Mouse (Mus musculus) liver, adult (tissue): ENCODE measurements around the gene Cers3.

Experiments used
- GATA4 ChIP-seq: IDR thresholded peaks from 2 replicates; pipeline ENCODE4 v1.6.1; 2014; ENCODE audit warnings: mild to moderate bottlenecking, low read length; ENCODE audit not compliant: insufficient replicate concordance

Cers3 gene

DNA sequence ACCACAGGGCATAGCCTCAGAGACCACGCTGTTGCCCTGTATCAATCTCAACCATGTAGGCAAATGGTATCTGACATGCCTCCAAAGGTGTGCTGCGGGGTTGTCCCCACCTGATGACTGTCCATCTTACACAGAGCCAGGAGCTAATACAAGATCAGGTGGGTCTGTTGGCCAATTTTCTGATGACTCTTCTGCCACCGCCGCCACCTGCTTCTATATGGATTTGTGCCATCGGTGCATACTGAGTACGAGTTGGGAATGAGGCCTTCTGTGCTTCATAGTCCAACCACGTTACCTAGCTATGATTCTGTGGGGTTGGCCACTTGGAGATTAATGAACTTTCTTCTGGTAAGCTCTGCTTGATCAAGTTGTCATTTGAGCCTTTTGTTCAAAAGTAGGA is 67.1 kb downstream of the Cers3 start:
- TF ChIP-seq GATA4: no peak

DNA sequence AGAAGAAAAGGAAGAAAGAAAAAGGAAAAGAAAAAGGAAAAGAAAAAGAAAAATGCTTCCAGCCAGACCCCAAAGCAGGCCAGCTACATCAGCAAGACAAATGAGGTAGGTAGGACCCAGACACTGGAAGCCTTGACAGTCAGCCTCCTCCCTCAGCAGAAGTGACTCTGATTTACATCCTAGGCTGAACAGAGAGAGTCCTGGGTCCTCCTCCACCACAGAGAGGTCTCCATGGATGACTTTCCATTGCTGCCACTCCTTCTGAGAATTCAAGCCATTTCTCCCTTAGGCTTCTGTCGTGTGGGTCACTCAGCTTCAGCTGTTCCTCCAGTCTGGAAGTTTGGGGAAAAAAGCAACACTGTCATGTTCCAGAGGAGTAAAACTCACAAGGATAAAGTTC is 68.0 kb downstream of the Cers3 start:
- no peak for TF ChIP-seq GATA4

DNA sequence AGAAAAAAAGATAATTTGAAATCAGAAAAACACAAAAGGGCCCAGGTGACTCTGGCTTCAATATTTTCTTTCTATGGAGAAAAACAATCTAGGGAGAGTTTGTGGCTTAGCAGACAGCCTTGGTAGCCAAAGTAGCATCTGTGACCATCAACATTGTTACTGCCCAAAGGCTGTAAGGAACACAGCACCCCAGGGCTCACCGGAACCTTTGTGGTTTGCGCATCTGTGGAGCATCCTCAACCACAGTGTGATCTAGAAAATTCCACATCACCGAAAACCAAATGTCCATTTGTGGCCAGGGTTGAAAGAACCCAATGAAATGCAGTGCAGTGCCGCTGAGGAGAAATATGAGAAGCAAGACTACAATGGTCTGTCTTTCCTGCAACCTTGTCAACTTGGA is 69.0 kb downstream of the Cers3 start:
- TF ChIP-seq GATA4: no peak

- TF ChIP-seq GATA4: no peak
Observed at GRCm38 (mm10) chr7:66812737-66813136, 69.4 kb downstream of the Cers3 start.

DNA sequence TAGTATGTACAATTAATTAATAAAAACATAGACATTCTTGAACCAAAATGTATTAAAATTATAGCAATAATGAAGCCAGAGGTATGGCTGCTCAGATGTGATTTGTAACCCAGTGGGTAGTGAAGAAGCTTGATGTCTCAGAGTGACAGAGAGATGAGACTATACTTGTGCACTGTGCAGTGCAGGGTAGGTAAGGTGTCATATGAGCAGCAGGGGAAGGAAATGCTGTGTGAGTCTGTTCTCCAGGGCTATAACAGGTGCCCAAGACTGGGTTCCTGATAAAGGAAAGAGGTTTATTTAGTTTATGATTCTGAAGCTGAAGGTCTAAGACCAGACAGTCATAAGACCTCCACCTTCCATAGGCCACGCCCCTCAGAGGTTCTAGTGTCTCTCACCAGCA is 69.9 kb downstream of the Cers3 start:
- TF ChIP-seq GATA4: no peak

- TF ChIP-seq GATA4: no peak
Observed at GRCm38 (mm10) chr7:66815526-66815925, 72.2 kb downstream of the Cers3 start.

DNA sequence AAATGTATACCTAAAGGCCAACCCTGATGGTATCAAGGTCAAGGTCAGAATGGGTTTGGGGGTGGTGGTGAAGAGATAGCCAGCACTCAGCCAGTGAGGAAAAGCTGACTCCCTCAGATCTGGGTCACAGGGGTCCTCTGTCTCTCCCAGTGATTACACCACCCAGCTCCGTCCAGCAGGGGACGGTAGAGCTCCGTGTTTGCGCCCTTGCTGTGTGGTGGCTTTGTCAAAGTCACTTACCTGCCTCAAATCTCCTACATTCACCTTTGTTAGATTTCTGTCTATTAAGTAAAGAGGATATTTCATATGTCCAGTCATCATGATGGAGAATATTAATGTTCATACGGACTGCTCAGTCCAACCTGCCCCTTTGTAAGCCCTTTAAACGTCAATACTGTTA is 76.7 kb downstream of the Cers3 start:
- TF ChIP-seq GATA4: no peak

GRCm38 (mm10) chr7:66830803-66831202 is 87.5 kb downstream of the Cers3 start:
- no peak for TF ChIP-seq GATA4

GRCm38 (mm10) chr7:66831295-66831694 is 88.0 kb downstream of the Cers3 start:
- no peak for TF ChIP-seq GATA4

DNA sequence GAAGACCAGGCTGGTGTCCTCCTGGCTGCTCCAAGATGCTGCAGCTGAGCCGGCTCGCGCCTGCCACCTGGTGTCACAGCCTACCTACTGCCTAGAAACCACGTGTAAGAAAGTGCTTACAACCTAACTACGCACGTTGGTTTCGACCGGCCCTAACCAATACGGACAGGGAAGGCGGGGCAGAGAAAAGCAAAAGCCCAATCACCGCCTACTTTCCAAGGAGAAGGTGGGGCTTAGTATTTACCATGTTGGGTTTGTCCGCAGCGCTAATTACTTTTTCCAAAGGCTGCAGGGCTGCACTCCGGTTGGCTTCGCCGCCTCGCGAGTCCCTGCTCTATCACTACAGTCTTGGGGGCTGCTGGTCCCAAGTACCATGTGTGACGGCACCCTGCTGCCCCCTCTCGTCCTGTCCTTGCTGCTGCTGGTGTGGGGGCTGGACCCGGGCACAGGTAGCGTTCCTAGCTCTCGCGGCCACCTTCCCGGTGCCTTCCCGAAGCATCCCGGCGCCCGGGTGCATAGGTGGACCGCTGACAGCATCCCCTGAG is 96.2 kb downstream of the Cers3 start, which contains the start of gene Adamts17:
TSS of gene Adamts17 (plus strand) at position 273 of the 545 bp plus-strand sequence.
- TF ChIP-seq GATA4: no peak

GRCm38 (mm10) chr7:66840008-66840719 is 96.9 kb downstream of the Cers3 start:
- no peak for TF ChIP-seq GATA4

- TF ChIP-seq GATA4: no peak
Observed at GRCm38 (mm10) chr7:66841165-66841564, 97.9 kb downstream of the Cers3 start.

GRCm38 (mm10) chr7:66842021-66842420 is 98.7 kb downstream of the Cers3 start:
- TF ChIP-seq GATA4: no peak

- no peak for TF ChIP-seq GATA4
Observed at GRCm38 (mm10) chr7:66843846-66844245, 100.5 kb downstream of the Cers3 start.

GRCm38 (mm10) chr7:66846582-66846981 is 103.3 kb downstream of the Cers3 start:
- TF ChIP-seq GATA4: no peak

DNA sequence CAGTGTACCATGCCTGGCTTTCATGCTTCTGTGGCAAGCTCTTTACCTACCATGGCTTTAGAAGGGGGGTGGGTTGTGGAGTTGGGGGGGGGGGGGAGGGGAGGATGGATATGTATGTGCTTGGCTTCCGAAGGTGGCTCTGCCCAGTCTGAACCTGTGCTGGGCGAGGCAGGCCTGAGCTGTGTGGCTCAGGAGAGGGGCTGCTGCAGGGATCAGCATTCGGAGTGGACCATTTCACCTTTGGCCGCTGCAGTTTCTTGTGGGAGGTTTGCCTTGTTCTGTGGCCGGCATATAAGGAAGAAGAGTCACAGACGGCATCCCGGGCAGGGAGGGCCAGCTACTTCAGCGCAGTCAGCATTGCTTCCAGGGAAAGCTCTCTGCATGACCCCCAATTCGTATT is 104.0 kb downstream of the Cers3 start:
- no peak for TF ChIP-seq GATA4

DNA sequence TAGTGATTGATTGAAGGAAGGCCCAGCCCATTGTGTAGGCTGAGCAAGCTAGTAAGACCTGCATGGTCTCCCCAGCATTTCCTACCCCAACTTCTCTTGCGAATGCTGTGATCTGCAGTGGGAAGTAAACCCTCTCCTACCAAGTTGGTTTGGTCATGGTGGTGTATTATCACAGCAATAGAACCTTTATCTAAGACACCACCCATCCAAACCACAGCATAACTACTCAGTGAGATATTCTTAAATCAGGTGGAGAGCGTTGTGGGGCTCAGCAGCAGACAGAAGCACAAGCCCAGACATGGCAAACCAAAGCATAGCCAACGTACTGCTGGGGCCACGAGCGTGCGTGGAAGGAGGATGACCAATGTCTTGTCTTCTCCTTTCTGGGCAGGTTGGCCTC is 106.0 kb downstream of the Cers3 start:
- no peak for TF ChIP-seq GATA4
